Mouse (Mus musculus) ES-Bruce4 (cell line): Measurements from ENCODE around the gene Lcmt2.

ENCODE experiments used
- CTCF ChIP-seq: IDR thresholded peaks from one replicate; pipeline ENCODE4 v1.8.1; 2011; ENCODE audit warnings: low read depth, low read length
- EP300 ChIP-seq: IDR thresholded peaks from 2 replicates; pipeline ENCODE4 v1.6.1; 2011; ENCODE audit warnings: low read depth, low read length; ENCODE audit not compliant: insufficient read depth
- POLR2A ChIP-seq: IDR thresholded peaks from one replicate; pipeline ENCODE4 v1.8.1; 2011; ENCODE audit warnings: low read length; ENCODE audit not compliant: insufficient read depth

DNA sequence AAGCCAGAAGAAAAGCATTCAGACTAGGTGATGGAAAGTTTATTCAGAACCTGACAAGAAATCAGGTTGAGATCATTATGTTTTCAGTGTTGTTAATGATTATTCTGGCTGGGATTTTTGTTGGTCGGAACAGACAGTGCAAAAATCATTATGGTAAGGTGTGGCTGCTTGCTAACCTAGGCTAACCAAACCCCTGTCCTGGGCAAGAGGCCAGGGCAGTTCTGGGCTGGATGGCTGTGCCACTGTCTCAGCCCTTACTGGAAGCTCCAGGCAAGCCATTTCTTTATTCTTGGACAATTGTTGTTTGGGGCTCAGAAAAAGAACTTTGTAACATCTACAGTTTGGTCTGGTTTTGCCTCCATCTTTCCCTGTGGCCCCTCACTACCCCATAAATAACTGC, 12.9 kb downstream of the Lcmt2 start:
- TF ChIP-seq CTCF (no peak), POLR2A (no peak), EP300 (no peak)
